In the genomic region with DNA sequence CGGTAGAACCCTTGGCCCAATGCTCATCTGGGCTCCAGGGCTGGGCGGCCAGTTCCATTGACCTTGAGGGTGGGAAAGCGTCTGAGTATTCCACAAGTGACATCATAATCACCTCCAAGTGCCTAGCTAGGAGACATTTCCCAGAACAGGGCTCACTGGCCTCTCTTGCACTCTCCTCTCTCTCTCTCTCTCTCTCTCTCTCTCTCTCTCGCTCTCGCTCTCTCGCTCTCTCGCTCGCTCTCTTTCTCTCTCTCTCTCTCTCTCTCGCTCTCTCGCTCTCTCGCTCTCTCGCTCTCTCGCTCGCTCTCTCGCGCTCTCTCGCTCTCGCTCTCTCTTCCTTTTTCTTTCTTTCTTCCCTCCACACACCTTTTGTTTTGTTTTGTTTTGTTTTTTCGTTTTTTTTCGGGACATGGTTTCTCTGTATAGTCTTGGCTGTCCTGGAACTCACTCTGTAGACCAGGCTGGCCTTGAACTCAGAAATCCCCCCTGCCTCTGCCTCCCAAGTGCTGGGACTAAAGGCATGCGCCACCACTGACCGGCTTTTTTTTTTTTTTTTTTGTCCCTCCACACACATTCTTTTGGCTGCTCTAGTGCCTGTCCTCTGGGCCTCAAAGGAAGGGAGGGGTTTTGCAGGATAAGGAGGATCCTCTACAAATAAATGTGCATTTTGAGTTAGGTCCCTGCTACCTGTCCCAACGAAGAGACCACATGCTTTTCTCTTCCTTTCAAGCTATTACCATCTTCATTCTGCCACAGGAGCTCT, we compare ENCODE assay signal across 8 mouse cellular contexts. TPM values are rescaled to one million over a fixed set of nuclear protein-coding genes. Genes with fewer than 3 reads are reported as not detected.
DNase-seq lines count a peak whose midpoint lies in the region; ATAC-seq and TF ChIP-seq lines count a peak whose summit lies in the region.

No protein-coding gene starts in this region.

- DNase-seq in gastrocnemius, adult 2 months: no peak
- DNase-seq in gastrocnemius, postnatal 10 days: no peak
- no peak for DNase-seq in spleen, adult 2 months (ENCODE audit: low read depth in 1 of 2, low spot score in 2 of 2)
- no peak for DNase-seq in spleen, postnatal 4 days (ENCODE audit: low spot score in 2 of 2)
- no peak for DNase-seq in adipocyte (ENCODE audit: low spot score)
- DNase-seq in urinary bladder, postnatal 36 days (ENCODE audit: low spot score in 2 of 2): no peak

- no peak for TF ChIP-seq CTCF in gastrocnemius, adult 2 months (IDR thresholded peaks at IDR 0.05)
- TF ChIP-seq CTCF in spleen, adult 2 months (IDR thresholded peaks at IDR 0.05; ENCODE audit: extremely low read depth, insufficient read depth, insufficient read length, insufficient replicate concordance): no peak

- H3K36me3 ChIP-seq in spleen, adult 2 months (ENCODE audit: control insufficient read depth, insufficient read depth, low read length): no peaks in the 10 kb centered on the region
- peaks cover 27% of the 10 kb centered on the region for H3K36me3 ChIP-seq in limb, embryonic 15.5 days
- no peaks in the 10 kb centered on the region for H3K36me3 ChIP-seq in stomach, embryonic 16.5 days (ENCODE audit: control insufficient read depth, insufficient read depth, low read length)

- H3K4me1 ChIP-seq in spleen, adult 2 months (ENCODE audit: control insufficient read depth, insufficient read depth, insufficient read length): peaks cover 4% of the 10 kb centered on the region; the same call in 1 of the 2 replicates
- H3K4me1 ChIP-seq in limb, embryonic 15.5 days: peaks cover 19% of the 10 kb centered on the region
- H3K4me1 ChIP-seq in stomach, embryonic 16.5 days (ENCODE audit: control insufficient read depth, insufficient read depth, low read length): peaks cover 8% of the 10 kb centered on the region

- intact Hi-C loops in gastrocnemius, adult 2 months (cut with DNase I): no loop called here

- no peaks in the 10 kb centered on the region for H3K27me3 ChIP-seq in spleen, adult 2 months (ENCODE audit: control insufficient read depth, insufficient read depth, low read length)
- H3K27me3 ChIP-seq in limb, embryonic 15.5 days: no peaks in the 10 kb centered on the region
- H3K27me3 ChIP-seq in stomach, embryonic 16.5 days (ENCODE audit: control insufficient read depth, insufficient read depth, low read length): no peaks in the 10 kb centered on the region

- H3K9me3 ChIP-seq in limb, embryonic 15.5 days: no peaks in the 10 kb centered on the region
- H3K9me3 ChIP-seq in stomach, embryonic 16.5 days (replicated peaks; ENCODE audit: control insufficient read depth, low read length): no peaks in the 10 kb centered on the region

- H3K4me2 ChIP-seq in limb, embryonic 15.5 days: peak overlapping the region; percentile 68
- peak overlapping the region; percentile 85 for H3K4me2 ChIP-seq in stomach, embryonic 16.5 days (ENCODE audit: low read depth, low read length)

- no peak for ATAC-seq in limb, embryonic 15.5 days (ENCODE audit: insufficient number of reproducible peaks, low FRiP score, low TSS enrichment, low read depth)
- no peak for ATAC-seq in stomach, embryonic 16.5 days (ENCODE audit: insufficient read depth, low FRiP score)

- H3K27ac ChIP-seq in gastrocnemius, adult 2 months: peak overlapping the region; percentile 71
- peak overlapping the region; percentile 28; the same call in 1 of the 2 replicates for H3K27ac ChIP-seq in spleen, adult 2 months (ENCODE audit: insufficient read depth, low read length)
- peak overlapping the region; percentile 79 for H3K27ac ChIP-seq in limb, embryonic 15.5 days
- H3K27ac ChIP-seq in stomach, embryonic 16.5 days (ENCODE audit: low read length): peak overlapping the region; percentile 42; the same call in 1 of the 2 replicates

- peak overlapping the region; percentile 75 for H3K4me3 ChIP-seq in gastrocnemius, adult 2 months
- peak overlapping the region; percentile 55 for H3K4me3 ChIP-seq in spleen, adult 2 months (ENCODE audit: extremely low read depth, insufficient read depth, insufficient read length)
- peak overlapping the region; percentile 53 for H3K4me3 ChIP-seq in limb, embryonic 15.5 days
- peak overlapping the region; percentile 64 for H3K4me3 ChIP-seq in stomach, embryonic 16.5 days (replicated peaks; ENCODE audit: low read length)

- 0 out of 2 replicates have a peak overlapping the region, but pooled peaks have one; percentile 26 for H3K9ac ChIP-seq in limb, embryonic 15.5 days
- peak overlapping the region; percentile 71 for H3K9ac ChIP-seq in stomach, embryonic 16.5 days (ENCODE audit: low read length)

- WGBS in spleen, adult 2 months: 76% methylated on average over 23 of the region's 23 CpGs
- WGBS in limb, embryonic 15.5 days: 67% methylated on average over 23 of the region's 23 CpGs
- 56% methylated on average over 23 of the region's 23 CpGs for WGBS in stomach, embryonic 16.5 days

- TF ChIP-seq POLR2A in spleen, adult 2 months (IDR thresholded peaks at IDR 0.05; ENCODE audit: low read depth, low read length): no peak

RNA-seq across cellular contexts. Expression of a gene that starts 2.1 kb away (rescaled TPM):
- under 1 TPM in 1 of 2 experiments, not detected in 1; 0.81 TPM for total RNA-seq in gastrocnemius, adult 2 months (2021)
- total RNA-seq in gastrocnemius, postnatal 10 days (2021): 1 to 10 TPM; 1.1 to 1.2 TPM
- polyA plus RNA-seq in spleen, adult 2 months (2012; rRNA removed): 0.19 and 0.20 TPM in 2 replicates
- polyA plus RNA-seq in limb, embryonic 15.5 days (2015; fragmentation: Nextera tagmentation; extraction: Ambion mirVana): 3.1 and 3.5 TPM in 2 replicates
- 3.1 and 3.7 TPM in 2 replicates for polyA plus RNA-seq in stomach, embryonic 16.5 days (2015; fragmentation: Nextera tagmentation; extraction: Ambion mirVana)

RNA-seq across cellular contexts. Expression of a gene that starts 7.1 kb away (rescaled TPM):
- total RNA-seq in gastrocnemius, adult 2 months (2021): 1 to 10 TPM; 3.3 to 4.6 TPM
- total RNA-seq in gastrocnemius, postnatal 10 days (2021): 10 to 100 TPM; 21.7 to 25.4 TPM
- polyA plus RNA-seq in spleen, adult 2 months (2012; rRNA removed): 10.8 and 15.6 TPM in 2 replicates
- 153 and 164 TPM in 2 replicates for polyA plus RNA-seq in limb, embryonic 15.5 days (2015; fragmentation: Nextera tagmentation; extraction: Ambion mirVana)
- 88.3 and 90.9 TPM in 2 replicates for polyA plus RNA-seq in stomach, embryonic 16.5 days (2015; fragmentation: Nextera tagmentation; extraction: Ambion mirVana)

RNA-seq across cellular contexts. Expression of a gene that starts 11.9 kb away (rescaled TPM):
- total RNA-seq in gastrocnemius, adult 2 months (2021): 100 to 1,000 TPM; 760 to 970 TPM
- 1,000 to 10,000 TPM; 1,328 to 1,362 TPM for total RNA-seq in gastrocnemius, postnatal 10 days (2021)
- polyA plus RNA-seq in spleen, adult 2 months (2012; rRNA removed): 126 and 169 TPM in 2 replicates
- 1,208 and 1,454 TPM in 2 replicates for polyA plus RNA-seq in limb, embryonic 15.5 days (2015; fragmentation: Nextera tagmentation; extraction: Ambion mirVana)
- 1,025 and 1,263 TPM in 2 replicates for polyA plus RNA-seq in stomach, embryonic 16.5 days (2015; fragmentation: Nextera tagmentation; extraction: Ambion mirVana)

RNA-seq across cellular contexts. Expression of a gene that starts 18.8 kb away (rescaled TPM):
- 1 to 10 TPM; 1.3 to 1.7 TPM for total RNA-seq in gastrocnemius, adult 2 months (2021)
- 10 to 100 TPM in 1 of 2 experiments, 1 to 10 TPM in 1; 7.4 to 11.9 TPM for total RNA-seq in gastrocnemius, postnatal 10 days (2021)
- 10.4 and 16.9 TPM in 2 replicates for polyA plus RNA-seq in spleen, adult 2 months (2012; rRNA removed)
- polyA plus RNA-seq in limb, embryonic 15.5 days (2015; fragmentation: Nextera tagmentation; extraction: Ambion mirVana): 31.3 and 32.0 TPM in 2 replicates
- polyA plus RNA-seq in stomach, embryonic 16.5 days (2015; fragmentation: Nextera tagmentation; extraction: Ambion mirVana): 32.5 and 32.8 TPM in 2 replicates

RNA-seq across cellular contexts. Expression of a gene that starts 18.8 kb away (rescaled TPM):
- total RNA-seq in gastrocnemius, adult 2 months (2021): under 1 TPM; 0.36 to 0.75 TPM
- total RNA-seq in gastrocnemius, postnatal 10 days (2021): 1 to 10 TPM; 3.1 to 3.7 TPM
- polyA plus RNA-seq in spleen, adult 2 months (2012; rRNA removed): 17.6 and 20.4 TPM in 2 replicates
- 15.4 and 16.2 TPM in 2 replicates for polyA plus RNA-seq in limb, embryonic 15.5 days (2015; fragmentation: Nextera tagmentation; extraction: Ambion mirVana)
- 16.7 and 19.0 TPM in 2 replicates for polyA plus RNA-seq in stomach, embryonic 16.5 days (2015; fragmentation: Nextera tagmentation; extraction: Ambion mirVana)

Comparison
In these comparisons a context has a peak if more than half of its experiments do, and no peak if none do; other contexts are left out.
1. H3K27ac ChIP-seq: peak in every context shown above with its lines; median percentile 79 in limb, embryonic 15.5 days; 71 in gastrocnemius, adult 2 months; 42 in stomach, embryonic 16.5 days; 28 in spleen, adult 2 months.